Mouse (Mus musculus): Measurements from ENCODE around the gene Cmtm2a.
"Not testable (repeated sequence)": the region's sequence is repeated elsewhere in the genome, so short reads cannot be mapped to it uniquely, and the experiment has no call there.

Gene Cmtm2a

GRCm38 (mm10) chr8:104309441-104310155, 16.6 kb upstream of the Cmtm2a start, which contains the start of the genes Gm45711 and Cmtm1:
Gene Gm45711 (minus strand): TSS chr8:104310081.
Gene Cmtm1 (minus strand): TSS chr8:104310145.
- TF ChIP-seq GATA4 (IDR thresholded peaks at IDR 0.05; ENCODE audit: insufficient replicate concordance, low read length): not testable (repeated sequence)

- no peak for TF ChIP-seq GATA4 (IDR thresholded peaks at IDR 0.05; ENCODE audit: insufficient replicate concordance, low read length)
Measured at GRCm38 (mm10) chr8:104304962-104305361, 12.0 kb upstream of the Cmtm2a start.

DNA sequence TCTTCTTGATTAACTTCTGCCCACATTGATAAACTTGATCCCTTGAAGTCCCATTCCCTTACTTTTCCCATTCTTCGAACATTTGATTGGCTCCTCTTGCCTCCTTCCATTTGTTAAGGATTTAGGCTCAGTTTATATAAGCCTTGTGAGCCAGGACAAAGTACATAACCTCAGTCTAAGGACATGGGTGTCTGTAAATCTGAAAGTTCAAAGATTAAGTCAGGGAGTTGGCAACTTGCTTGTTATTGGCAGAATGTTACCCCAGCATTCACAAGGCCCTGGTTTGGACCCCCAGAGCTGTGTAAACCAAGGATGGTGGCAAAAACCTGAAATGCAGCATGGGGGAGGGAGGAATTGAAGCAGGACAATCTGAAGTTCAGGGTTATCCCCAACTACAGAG, 1.4 kb upstream of the Cmtm2a start:
- TF ChIP-seq GATA4 (IDR thresholded peaks at IDR 0.05; ENCODE audit: insufficient replicate concordance, low read length): no peak

- TF ChIP-seq GATA4 (IDR thresholded peaks at IDR 0.05; ENCODE audit: insufficient replicate concordance, low read length): no peak
Measured at GRCm38 (mm10) chr8:104268937-104269440, 24.0 kb downstream of the Cmtm2a start.

DNA sequence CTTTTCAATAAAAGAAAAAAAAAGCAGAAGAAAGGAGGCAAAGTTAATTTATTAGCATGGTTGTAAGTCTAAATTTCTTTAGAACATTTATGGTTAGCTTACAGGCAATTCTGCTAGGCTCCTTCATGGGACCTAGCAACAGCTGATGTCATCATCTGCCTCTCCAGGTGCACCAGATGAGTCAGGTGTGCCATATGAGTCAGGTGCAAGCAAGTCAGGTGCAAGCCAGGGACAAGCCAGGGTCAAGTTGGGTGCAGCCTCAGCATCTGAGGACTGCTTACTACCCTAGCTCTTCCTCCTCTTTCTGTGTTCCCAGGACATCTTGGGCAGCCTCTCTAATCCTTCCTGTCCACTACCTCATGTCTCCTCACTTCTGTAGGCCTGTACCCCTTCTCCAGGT, 24.6 kb downstream of the Cmtm2a start:
- TF ChIP-seq GATA4 (IDR thresholded peaks at IDR 0.05; ENCODE audit: insufficient replicate concordance, low read length): no peak

DNA sequence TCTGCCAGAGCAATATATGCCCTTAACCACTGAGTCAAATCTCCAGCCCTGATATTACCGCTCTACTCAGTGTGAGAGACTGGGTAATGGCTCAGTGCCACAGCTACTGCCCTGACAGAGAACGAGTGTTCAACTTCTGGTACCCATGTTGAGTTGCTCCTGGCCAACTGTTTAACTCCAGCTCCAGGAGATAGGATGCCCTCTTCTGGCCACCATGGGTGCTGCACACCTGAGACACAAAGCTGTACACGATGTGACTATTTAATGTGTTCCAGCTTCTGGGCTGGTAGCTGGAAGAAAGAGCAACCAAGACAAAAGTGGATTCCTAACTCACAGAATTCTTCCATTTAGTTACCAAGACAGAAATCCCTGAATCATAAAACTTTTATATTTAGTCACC, 40.0 kb downstream of the Cmtm2a start:
- TF ChIP-seq GATA4 (IDR thresholded peaks at IDR 0.05; ENCODE audit: insufficient replicate concordance, low read length): no peak

DNA sequence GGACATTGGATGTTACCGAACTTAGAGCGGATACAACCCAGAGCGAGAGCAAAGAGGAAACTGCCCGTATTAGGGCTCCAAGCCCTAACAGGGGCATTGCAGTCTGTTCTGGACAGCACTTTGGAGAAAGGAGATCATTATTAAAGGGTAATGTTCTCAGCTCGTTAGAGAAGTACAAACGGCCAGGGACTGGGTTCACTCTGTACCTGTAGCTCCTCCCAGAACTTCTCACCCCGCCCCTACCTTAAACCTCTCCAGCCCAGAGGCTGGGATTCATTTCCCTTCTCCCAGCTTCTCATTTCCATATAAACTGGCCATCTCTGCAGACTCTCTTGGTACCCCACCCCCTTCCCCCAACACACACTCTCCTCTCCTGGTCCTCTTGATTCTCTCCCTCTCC, 41.5 kb downstream of the Cmtm2a start:
- no peak for TF ChIP-seq GATA4 (IDR thresholded peaks at IDR 0.05; ENCODE audit: insufficient replicate concordance, low read length)

DNA sequence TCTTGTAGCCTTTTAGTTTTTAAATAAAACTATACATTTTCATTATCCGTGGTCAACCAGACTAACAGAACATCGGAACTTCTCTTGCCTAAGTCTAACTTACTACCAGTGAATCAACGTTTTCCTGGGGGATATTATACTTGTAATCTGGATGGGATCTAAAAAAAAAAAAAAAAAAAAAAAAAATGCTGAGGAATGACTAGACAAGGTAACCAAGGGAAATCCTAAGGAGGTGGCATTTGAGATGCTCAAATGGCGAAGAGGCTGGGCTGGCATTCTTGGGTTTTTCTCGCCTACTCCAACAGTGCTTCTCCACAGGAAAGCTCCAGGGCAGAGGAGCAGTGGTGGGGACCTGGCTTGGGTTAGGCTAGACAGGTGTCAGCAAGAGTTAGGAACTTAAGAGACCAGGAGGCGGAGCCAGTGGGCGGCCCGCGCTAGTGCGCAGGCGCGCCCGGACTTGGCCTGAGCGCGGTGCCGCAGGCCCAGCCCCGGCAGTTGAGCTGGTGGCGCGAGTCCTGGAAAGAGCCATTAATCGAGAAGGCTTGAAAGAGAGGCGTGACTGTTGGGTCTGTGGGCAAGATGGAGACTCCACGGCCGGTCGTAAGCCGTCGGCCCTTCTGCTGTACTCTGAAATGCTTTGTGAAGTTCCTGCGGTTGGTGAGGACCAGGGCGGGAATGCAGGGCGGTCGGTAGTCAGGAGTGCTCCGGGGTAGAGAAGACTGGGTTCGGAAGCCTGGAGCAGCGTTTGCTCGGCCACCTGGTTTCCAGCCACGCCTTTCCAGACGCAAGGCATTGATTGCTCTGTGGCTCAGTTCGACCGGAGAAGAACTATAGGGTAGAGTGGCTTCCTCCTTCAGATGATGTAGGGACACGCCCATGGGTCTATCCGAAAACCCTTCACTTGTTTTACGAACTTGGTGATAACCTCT, 42.3 kb downstream of the Cmtm2a start, which contains the start of gene Cklf:
Gene Cklf (plus strand): TSS at position 423 of the 929 bp plus-strand sequence.
- no peak; the same call in 1 of the 2 replicates for TF ChIP-seq GATA4 (IDR thresholded peaks at IDR 0.05; ENCODE audit: insufficient replicate concordance, low read length)

GRCm38 (mm10) chr8:104249442-104249996, 43.5 kb downstream of the Cmtm2a start:
- TF ChIP-seq GATA4 (IDR thresholded peaks at IDR 0.05; ENCODE audit: insufficient replicate concordance, low read length): no peak

DNA sequence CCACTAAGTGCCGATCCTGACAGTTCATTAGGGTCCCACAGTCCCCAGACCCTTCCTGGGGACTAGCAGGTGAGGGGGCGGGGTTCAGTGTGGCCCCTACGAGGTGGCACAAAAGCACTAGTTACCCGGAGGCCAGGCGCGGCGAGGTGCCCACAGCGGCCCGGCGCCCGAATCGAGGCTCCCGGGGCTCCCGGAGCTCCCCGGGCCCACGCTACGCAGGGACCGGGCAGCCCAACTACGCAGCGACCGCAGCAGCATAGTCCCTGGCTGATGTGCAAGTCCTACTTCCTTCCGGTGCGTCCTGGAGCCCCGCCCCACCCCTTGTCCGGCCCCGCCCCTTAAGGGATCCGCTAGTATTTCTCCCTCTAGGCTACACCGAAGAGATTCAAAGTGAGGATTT, 44.7 kb downstream of the Cmtm2a start, which contains the start of gene Tk2:
Gene Tk2 (minus strand): TSS at position 283 of the 400 bp plus-strand sequence.
- no peak for TF ChIP-seq GATA4 (IDR thresholded peaks at IDR 0.05; ENCODE audit: insufficient replicate concordance, low read length)

DNA sequence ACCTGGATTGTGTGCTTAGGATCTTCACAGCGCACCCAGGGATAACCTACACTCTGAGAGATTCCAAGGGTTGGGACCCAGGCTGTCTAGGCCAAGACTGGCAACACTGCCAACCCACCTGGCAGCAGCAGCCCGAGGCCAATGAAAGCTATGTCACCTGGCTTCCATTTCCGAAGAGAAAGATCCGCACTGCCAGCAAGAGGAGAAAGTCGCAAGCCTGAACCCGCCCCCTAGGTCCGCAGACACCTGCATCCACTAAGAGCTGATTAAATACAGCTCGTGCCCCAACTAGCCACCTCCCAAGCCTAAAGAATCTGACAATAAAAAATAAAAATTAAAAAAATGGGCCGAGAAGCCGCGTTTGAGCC, 45.1 kb downstream of the Cmtm2a start:
- no peak for TF ChIP-seq GATA4 (IDR thresholded peaks at IDR 0.05; ENCODE audit: insufficient replicate concordance, low read length)

DNA sequence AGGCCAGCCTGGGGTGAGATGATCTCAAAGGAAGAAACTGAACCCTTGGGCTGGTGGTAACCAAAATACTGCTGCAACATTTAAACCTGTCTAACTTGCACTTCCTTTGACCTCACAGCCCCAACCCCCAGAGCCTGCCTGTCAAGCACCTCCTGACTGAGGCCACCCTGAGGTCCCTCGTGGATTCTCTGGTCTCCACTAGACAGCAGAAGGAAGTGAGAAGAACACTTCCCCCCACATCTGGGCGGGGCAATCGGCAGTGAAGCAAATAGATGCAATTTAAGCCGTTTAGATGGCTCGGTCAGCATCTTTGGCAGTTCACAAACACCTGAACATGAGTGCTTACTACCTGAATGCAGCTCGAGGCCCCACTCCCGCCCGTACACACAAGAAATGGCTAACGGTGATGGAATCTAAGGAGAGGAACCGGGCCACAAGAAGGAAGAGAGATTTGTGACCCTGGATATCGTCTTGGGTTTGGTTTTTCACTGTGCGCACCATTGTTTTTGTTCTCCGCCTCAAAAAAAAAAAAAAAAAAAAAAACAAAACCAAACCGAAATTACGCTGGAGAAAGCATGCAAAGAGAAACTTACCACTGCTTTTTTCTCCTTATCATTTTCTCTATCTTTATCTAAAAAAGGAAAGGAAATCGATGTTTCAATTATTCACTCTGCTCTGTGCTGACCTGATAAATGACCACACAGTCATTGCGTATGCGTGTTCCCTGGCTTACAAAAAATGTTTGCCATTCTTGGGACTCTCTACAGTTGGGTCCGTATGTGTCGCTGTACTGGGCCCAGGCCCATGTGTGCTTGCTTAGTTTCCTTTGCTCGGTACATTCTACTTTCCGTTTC, 45.7 kb downstream of the Cmtm2a start:
- TF ChIP-seq GATA4 (IDR thresholded peaks at IDR 0.05; ENCODE audit: insufficient replicate concordance, low read length): no peak

DNA sequence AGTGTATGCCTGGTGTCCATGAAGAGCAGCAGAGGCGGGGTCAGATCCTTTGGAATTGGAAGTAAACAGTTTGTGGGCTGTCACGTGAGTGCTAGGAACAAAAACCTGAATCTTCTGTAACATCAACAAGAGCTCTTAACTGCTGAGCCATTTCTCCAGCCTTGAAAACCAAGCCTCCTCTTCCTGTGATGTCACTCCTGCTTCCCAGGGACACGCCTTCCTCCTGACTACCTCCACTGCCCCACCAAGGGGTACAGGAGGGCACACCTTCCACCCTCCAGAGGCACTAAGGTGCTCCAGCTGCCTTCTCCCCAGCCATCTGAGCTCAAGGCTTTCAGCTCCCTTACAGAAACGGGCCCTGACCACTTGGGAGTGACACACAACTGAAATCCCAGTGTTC, 46.4 kb downstream of the Cmtm2a start:
- TF ChIP-seq GATA4 (IDR thresholded peaks at IDR 0.05; ENCODE audit: insufficient replicate concordance, low read length): no peak

- no peak for TF ChIP-seq GATA4 (IDR thresholded peaks at IDR 0.05; ENCODE audit: insufficient replicate concordance, low read length)
Measured at GRCm38 (mm10) chr8:104242038-104242644, 50.8 kb downstream of the Cmtm2a start.
